Mouse (Mus musculus): ENCODE data around the gene Atf3. TPM values are rescaled to one million over a fixed set of nuclear protein-coding genes. Genes with fewer than 3 reads are reported as not detected.
A peak's percentile ranks its signal among the peaks of the same experiment; 100 is the strongest.

The Atf3 gene
- total and polyA plus RNA-seq, 2 experiments from 2014 or later = 0.62 to 1.4 TPM

DNA sequence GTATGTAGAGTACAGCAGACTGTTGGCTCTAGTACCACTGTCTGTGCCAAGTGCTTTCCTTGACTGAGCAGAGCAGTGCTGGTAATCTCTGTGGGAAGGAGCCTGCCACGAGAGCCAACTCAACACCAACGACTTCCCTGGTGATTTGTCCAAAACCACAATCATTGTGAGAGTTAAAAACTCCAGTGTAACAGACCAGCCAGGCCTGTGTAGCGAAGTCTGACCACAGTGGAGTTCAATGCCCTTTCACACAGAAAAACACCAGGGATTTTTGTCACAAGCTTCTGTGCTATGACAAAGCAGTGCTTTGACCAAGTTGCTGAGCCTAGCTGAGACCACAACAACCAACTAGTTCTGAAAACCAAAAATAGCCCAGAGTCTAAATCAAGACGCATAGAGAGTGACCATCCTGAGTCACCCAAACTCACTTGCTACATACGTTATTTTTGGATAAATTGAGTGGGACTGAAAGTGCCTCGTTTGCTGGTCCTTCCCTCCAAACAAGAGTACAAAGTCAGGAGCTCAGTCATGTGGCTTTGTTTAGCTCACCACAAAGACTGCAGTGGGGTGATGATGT is 12.6 kb upstream of the Atf3 start:
- Histone ChIP-seq H3K4me1 (ENCODE audit: insufficient read depth) (peaks cover under 1% of the 10 kb centered on the region; the same call in 1 of the 2 replicates), H3K9ac (no peak overlapping the region), H3K27ac (ENCODE audit: low read depth, low read length) (no peak overlapping the region), H3K4me2 (ENCODE audit: low read depth) (no peak overlapping the region), H3K9me3 (ENCODE audit: low read length) (no peaks in the 10 kb centered on the region), H3K4me3 (ENCODE audit: low read depth, low read length) (no peak overlapping the region), H3K36me3 (ENCODE audit: insufficient read depth) (no peaks in the 10 kb centered on the region), H3K27me3 (ENCODE audit: insufficient read depth, low read length) (no peaks in the 10 kb centered on the region)
- DNase-seq = no peak
- WGBS = 72% methylated on average over 6 of the region's 6 CpGs
- no peak for ATAC-seq
- TF ChIP-seq CTCF (IDR thresholded peaks at IDR 0.05; ENCODE audit: low read depth) = no peak

DNA sequence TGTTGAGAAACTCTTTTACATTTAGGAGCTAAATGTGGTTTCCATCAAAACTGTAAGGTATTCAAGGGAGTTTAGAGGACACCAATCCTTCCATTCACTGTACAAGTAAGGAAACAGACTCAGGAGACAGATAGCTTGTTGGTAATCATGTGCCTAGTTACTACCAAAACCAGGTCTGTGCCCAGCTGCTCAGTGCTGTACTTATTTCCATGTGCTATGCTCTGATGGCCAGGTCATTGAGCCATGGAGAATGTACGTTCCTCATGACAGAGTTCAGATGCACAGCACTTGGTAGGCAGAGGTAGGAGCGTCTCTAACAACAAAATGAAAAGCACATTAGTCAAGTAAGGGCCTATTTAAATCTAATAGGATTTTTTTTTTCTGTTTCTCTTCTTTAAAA is 8.7 kb upstream of the Atf3 start:
- H3K4me3 ChIP-seq (ENCODE audit: low read depth, low read length) = no peak overlapping the region
- H3K9ac ChIP-seq = no peak overlapping the region
- H3K36me3 ChIP-seq (ENCODE audit: insufficient read depth) = no peaks in the 10 kb centered on the region
- TF ChIP-seq CTCF (IDR thresholded peaks at IDR 0.05; ENCODE audit: low read depth) = no peak
- DNase-seq (no peak), ATAC-seq (no peak)
- no peaks in the 10 kb centered on the region for H3K9me3 ChIP-seq (ENCODE audit: low read length)
- WGBS = 89% methylated on average over 2 of the region's 2 CpGs
- peaks cover 11% of the 10 kb centered on the region; the same call in 1 of the 2 replicates for H3K4me1 ChIP-seq (ENCODE audit: insufficient read depth)
- no peak overlapping the region for H3K27ac ChIP-seq (ENCODE audit: low read depth, low read length)
- H3K4me2 ChIP-seq (ENCODE audit: low read depth) = no peak overlapping the region
- H3K27me3 ChIP-seq (ENCODE audit: insufficient read depth, low read length) = no peaks in the 10 kb centered on the region

DNA sequence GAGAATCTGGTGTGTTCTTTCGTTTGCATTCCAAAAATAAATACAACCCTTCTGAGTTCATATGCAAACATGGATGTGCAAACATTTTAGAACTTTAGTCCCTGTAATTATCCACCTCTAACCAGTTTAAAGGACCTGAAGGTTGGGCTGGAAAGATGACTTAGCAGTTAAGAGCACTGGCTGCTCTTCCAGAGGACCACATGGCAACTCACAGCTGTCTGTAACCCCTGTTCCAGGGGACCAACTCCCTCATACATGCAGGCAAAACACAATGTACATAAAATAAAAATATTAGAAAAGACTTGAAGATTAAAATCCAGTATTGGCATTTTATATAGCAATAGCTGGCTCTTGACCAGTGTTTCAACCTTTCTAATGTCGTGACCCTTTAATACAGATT is 7.9 kb upstream of the Atf3 start:
- WGBS = 89% methylated on average over 2 of the region's 2 CpGs
- Histone ChIP-seq H3K36me3 (ENCODE audit: insufficient read depth) (no peaks in the 10 kb centered on the region), H3K9ac (no peak overlapping the region), H3K4me1 (ENCODE audit: insufficient read depth) (peaks cover 11% of the 10 kb centered on the region; the same call in 1 of the 2 replicates), H3K4me3 (ENCODE audit: low read depth, low read length) (no peak overlapping the region), H3K4me2 (ENCODE audit: low read depth) (no peak overlapping the region), H3K9me3 (ENCODE audit: low read length) (no peaks in the 10 kb centered on the region), H3K27ac (ENCODE audit: low read depth, low read length) (no peak overlapping the region), H3K27me3 (ENCODE audit: insufficient read depth, low read length) (no peaks in the 10 kb centered on the region)
- ATAC-seq (no peak), DNase-seq (no peak)
- no peak for TF ChIP-seq CTCF (IDR thresholded peaks at IDR 0.05; ENCODE audit: low read depth)

DNA sequence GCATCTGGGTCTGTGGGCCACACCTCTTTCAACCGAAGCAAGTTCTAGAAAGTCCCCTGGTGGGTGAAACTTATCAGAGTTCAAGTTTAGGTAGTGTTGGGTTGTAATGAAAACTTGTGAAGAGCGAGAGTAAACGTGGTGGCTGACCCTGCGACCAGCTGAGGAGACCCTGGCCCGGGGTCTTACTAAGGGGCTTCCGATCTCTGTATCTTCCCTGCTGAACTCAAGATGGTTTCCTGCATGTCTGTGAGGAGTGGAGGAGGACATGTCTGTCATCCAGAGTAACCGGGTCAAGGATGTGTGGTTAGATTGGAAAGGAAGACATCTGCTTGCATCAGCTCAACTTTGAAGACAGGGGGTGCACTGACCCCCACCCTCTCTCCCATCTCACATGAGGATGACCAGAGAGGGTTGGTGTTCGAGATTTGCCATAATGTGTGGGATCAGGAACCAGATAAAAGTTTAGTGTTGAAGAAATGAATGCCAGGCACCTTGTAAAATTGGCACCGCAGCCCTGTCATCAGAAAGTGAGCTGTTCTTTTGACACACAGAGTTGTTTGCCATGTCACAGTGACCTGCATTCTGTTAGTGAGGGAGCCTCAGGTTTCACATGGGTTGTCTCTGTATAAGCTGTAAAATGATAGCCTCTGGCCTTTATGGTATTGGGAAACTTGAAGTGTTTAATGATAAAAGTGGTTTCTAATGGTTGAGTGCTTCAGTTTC is 7.3 kb upstream of the Atf3 start:
- ATAC-seq (no peak), DNase-seq (no peak)
- peak overlapping the region; percentile 73 for H3K9ac ChIP-seq
- H3K4me3 ChIP-seq (ENCODE audit: low read depth, low read length) = peak overlapping the region; percentile 76
- TF ChIP-seq CTCF (IDR thresholded peaks at IDR 0.05; ENCODE audit: low read depth) = peak; percentile 9; the same call in 1 of the 2 replicates
- WGBS = 52% methylated on average over 9 of the region's 9 CpGs
- H3K9me3 ChIP-seq (ENCODE audit: low read length) = no peaks in the 10 kb centered on the region
- no peak overlapping the region for H3K27ac ChIP-seq (ENCODE audit: low read depth, low read length)
- H3K27me3 ChIP-seq (ENCODE audit: insufficient read depth, low read length) = no peaks in the 10 kb centered on the region
- H3K4me1 ChIP-seq (ENCODE audit: insufficient read depth) = peaks cover 11% of the 10 kb centered on the region; the same call in 1 of the 2 replicates
- H3K36me3 ChIP-seq (ENCODE audit: insufficient read depth) = no peaks in the 10 kb centered on the region
- peak overlapping the region; percentile 95 for H3K4me2 ChIP-seq (ENCODE audit: low read depth)

DNA sequence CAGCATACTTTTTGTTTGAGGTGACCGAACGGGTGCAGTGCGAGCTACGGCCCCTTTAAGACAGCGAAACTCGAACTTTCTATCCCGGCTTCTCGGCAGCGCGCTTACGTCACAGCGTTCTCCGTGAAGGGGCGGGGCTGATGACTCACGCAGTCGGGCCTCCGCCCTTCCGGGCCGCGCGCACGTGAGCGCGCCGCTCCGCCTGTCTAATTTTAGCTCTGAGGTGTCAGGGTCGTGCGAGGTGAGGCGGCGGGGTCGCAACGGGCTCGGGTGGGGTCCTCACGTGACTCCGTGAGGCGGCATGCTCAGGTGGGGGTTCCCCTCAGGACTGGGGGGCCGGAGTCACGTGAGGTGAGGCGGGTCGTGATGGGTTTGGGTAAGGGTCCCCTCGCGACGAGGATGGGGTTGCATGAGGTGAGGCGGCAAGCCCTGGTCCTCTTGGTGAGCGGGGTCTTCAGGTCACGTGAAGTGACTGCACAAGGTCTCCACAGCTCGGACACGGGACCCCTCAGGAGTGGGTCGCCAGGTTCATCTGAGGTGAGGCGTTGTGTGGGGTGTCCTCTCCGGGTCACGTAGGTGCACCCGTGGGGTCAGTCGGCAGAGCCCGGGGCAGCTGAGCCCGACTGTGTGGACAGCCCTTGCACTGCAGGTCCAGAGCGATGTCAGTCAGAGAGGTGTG is 6.6 kb upstream of the Atf3 start:
- peak; percentile 97 for DNase-seq
- WGBS = 1% methylated on average over 57 of the region's 57 CpGs
- Histone ChIP-seq H3K36me3 (ENCODE audit: insufficient read depth) (no peaks in the 10 kb centered on the region), H3K27ac (ENCODE audit: low read depth, low read length) (peak overlapping the region; percentile 57; the same call in 1 of the 2 replicates), H3K9me3 (ENCODE audit: low read length) (no peaks in the 10 kb centered on the region), H3K4me2 (ENCODE audit: low read depth) (peak overlapping the region; percentile 95), H3K9ac (peak overlapping the region; percentile 73), H3K4me1 (ENCODE audit: insufficient read depth) (peaks cover 11% of the 10 kb centered on the region; the same call in 1 of the 2 replicates), H3K27me3 (ENCODE audit: insufficient read depth, low read length) (no peaks in the 10 kb centered on the region), H3K4me3 (ENCODE audit: low read depth, low read length) (peak overlapping the region; percentile 76)
- no peak for TF ChIP-seq CTCF (IDR thresholded peaks at IDR 0.05; ENCODE audit: low read depth)
- peak; percentile 96 for ATAC-seq

DNA sequence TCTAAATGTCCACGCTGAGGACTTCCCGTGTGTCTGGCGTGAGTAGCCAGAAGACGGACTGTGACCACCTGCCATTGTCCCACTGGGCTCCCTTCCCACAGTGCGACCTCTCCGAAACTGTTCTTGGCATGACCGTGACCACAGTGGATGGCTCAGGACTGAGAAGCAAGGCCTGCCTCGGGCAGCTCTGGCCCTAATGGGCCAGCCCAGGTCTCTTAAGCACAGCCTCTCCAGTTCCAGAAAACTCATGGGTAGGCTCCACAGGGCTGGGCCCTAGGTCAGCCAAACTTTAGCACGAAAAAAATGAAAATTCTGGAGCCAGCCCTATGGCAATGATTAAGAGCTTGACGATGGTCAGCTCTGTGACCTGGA is 6.1 kb upstream of the Atf3 start:
- TF ChIP-seq CTCF (IDR thresholded peaks at IDR 0.05; ENCODE audit: low read depth) = no peak
- no peak for DNase-seq
- Histone ChIP-seq H3K9ac (peak overlapping the region; percentile 73), H3K27ac (ENCODE audit: low read depth, low read length) (no peak overlapping the region), H3K27me3 (ENCODE audit: insufficient read depth, low read length) (no peaks in the 10 kb centered on the region), H3K9me3 (ENCODE audit: low read length) (no peaks in the 10 kb centered on the region), H3K4me1 (ENCODE audit: insufficient read depth) (peaks cover 11% of the 10 kb centered on the region; the same call in 1 of the 2 replicates), H3K4me2 (ENCODE audit: low read depth) (peak overlapping the region; percentile 95), H3K36me3 (ENCODE audit: insufficient read depth) (no peaks in the 10 kb centered on the region), H3K4me3 (ENCODE audit: low read depth, low read length) (peak overlapping the region; percentile 76)
- 46% methylated on average over 10 of the region's 10 CpGs for WGBS
- ATAC-seq = peak; percentile 69

DNA sequence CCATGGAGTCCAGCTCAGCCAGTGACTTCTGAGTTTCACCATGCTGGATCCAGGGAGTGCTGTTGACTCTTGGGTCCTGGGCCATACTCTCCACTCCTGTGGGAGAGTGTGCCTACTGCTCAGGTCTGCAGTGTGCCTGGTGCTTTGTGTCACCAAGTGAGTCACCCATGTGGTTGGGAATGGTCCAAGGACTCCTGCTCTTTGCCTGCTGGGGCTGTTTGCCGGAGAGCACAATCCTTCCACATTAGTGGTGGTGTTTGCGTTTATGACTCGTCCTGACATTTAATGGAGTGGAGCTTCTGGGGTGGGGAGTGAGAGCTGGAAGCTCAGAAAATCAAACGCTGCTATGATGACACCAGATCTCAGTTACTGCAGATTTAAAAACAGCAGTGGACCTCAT is 4.2 kb upstream of the Atf3 start:
- Histone ChIP-seq H3K9me3 (ENCODE audit: low read length) (no peaks in the 10 kb centered on the region), H3K4me3 (ENCODE audit: low read depth, low read length) (no peak overlapping the region), H3K9ac (no peak overlapping the region), H3K4me1 (ENCODE audit: insufficient read depth) (peaks cover 11% of the 10 kb centered on the region; the same call in 1 of the 2 replicates), H3K4me2 (ENCODE audit: low read depth) (no peak overlapping the region), H3K36me3 (ENCODE audit: insufficient read depth) (no peaks in the 10 kb centered on the region), H3K27ac (ENCODE audit: low read depth, low read length) (no peak overlapping the region), H3K27me3 (ENCODE audit: insufficient read depth, low read length) (no peaks in the 10 kb centered on the region)
- no peak for ATAC-seq
- TF ChIP-seq CTCF (IDR thresholded peaks at IDR 0.05; ENCODE audit: low read depth) = no peak
- DNase-seq = no peak
- WGBS = 86% methylated on average over 4 of the region's 4 CpGs
